Mouse (Mus musculus) right cerebral cortex, adult 18-20 months (tissue): ENCODE results near the gene Creb3.
A peak's percentile ranks its signal among the peaks of the same experiment; 100 is the strongest.

Experiments used
- DNase-seq: peaks from one replicate; pipeline ENCODE4 v3.0.0; 2022; ENCODE audit warnings: mixed read lengths

The Creb3 gene

DNA sequence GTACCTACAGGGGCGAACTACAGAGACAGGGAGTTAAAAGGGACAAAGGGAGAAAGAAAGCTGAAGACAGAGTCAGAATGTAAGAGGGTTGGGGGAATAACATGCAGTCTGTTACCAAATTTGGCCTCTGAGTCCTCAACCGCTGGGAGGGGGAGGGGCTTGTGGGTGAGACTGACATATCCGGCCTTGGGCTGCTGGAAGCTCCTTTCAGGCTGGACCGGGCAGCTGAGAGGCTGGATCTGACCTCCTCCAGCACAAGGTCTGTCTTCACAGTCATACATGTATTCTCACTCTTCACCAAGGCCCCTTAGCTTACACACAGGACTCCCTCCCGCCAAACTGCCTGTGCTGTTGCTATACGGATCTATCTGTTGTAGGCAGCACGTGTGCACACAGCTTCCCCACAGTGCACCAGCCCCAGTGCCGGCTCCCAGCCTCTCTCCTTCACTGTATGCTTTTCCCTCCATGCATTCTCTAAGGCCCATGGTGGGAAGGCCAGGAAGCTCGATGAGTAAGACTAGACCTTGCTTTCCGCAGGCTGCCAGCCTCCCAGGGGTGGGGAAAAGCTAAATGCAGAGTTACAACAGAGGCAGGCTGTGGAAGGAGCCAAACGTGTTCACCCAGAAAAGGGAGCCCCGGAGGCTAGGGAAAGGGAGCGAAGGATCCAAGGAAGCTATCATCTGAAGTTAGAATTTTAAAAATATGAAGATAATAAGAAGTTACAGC, 3.3 kb upstream of the Creb3 start:
- no peak for DNase-seq

DNA sequence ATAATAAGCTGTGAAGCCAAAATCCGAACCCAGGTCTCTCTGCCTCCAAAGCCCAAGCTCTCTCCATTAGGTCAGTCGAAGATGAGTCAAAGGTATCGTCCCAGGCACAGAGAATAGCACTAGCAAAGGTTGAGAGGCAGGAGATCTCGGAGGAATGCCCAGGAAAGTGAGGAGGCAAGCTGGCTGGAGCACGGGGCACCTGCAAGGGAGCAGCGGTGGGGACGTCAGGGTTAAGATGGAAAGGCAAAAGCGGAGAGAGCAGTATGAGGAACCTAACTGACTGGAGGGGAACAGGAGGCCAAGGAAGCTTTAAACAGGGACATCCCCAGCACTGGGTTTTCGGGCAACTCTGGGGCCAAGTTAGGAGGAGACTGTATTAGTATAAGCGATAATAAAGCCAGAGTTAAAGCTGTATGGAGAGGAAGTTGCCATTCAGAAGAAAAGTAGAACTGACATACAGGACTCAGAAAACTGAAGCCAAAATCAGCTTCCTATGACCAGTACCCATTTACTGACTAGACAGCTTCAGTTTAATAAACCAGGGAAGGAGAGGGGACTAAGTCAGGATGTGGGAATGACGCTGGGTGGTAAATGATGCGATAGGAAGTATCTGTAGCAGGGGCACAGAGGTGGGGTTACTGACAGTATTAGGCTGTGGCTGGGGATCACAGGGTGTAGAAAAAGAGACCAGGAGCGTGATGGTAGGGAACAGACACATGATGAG, 2.5 kb upstream of the Creb3 start:
- no peak for DNase-seq

DNA sequence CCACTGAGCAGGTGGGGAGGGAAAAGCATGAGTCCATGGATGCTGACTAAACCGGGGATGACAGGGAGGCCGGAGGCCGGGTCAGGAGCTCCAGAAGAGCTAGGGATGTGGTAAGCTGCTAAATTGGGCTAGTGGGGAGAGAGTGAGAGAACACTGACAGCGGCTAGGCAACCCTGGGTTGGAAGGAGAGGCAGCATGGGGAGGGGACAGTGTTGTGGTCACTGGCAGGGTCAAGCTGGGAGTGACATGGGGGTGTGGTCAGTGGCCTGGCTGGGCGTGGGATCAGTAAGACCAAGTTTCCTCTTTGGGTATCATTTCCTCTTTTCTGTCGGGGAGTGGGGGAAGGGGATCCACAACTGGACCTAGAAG, 1.9 kb upstream of the Creb3 start:
- no peak for DNase-seq

DNA sequence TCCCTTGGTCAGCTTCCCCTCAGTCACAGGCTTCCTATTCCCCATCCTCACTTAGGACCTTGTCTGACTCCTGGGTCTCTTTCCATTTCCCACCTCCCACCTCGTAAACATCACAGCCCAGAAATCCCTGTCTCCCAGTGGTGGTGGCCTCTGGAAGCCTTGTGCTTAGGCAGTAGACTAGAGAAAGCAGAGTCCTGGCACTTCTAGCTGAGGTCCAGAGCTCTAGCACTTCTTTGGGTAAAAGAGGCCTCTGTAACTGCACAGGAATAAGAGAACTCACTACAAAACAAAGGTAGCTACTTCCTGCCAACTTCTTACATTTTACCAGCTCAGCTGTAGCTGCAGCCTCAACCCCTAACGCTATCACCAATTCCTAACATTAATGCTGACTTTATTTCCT, 1.2 kb upstream of the Creb3 start:
- DNase-seq: no peak

DNA sequence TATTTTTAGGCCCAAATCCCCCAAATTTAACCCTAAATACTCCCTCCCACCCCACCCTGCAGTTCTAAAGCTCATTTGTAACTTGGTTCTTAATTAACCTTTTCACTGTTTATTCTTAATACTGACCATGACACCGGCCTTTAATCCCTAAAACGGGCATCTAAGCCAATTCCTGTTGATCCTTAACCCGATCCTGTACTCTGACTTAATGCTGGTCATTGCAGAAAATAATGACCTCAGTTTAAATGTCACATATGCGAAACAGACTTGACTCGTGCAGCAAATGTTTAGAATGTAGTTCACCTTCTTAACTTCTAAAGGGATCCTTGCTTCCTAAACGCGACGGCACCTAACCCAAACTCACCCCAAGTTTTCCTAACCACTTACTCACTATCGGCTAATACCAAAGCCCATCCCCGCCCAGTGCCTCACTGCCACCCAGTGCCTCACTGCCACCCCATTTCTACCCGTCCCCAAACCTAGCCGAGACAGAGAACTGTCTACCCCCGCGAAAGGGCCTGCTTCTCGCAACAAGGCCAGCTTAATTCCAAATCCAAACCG, 616 bp upstream of the Creb3 start:
- no peak for DNase-seq

GRCm38 (mm10) chr4:43562769-43563600, 853 bp downstream of the Creb3 start:
- DNase-seq: no peak

GRCm38 (mm10) chr4:43563601-43563875, 1.4 kb downstream of the Creb3 start:
- no peak for DNase-seq

- no peak for DNase-seq
These were observed 2.1 kb downstream of the Creb3 start for GRCm38 (mm10) chr4:43564231-43564630.

DNA sequence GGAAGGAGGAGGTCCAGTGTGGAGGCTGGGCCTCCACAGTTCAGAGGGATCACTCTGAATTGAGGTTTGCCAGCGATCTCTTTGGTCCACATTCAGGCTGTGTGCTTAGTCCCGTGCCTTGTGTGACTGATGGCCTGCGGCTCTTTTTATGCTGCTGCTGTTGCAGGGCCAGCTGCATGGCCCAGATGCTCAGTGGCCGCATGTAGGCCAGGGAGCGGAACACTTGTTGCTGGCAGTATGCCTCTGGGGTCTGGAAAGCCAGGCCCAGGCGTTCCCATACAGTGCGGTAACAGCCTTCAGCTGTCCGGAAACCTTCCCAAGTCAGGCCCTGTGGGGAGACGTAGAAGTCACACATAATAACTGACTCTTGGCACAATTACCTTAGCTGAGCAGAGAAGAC, 5.0 kb downstream of the Creb3 start:
- no peak for DNase-seq

DNA sequence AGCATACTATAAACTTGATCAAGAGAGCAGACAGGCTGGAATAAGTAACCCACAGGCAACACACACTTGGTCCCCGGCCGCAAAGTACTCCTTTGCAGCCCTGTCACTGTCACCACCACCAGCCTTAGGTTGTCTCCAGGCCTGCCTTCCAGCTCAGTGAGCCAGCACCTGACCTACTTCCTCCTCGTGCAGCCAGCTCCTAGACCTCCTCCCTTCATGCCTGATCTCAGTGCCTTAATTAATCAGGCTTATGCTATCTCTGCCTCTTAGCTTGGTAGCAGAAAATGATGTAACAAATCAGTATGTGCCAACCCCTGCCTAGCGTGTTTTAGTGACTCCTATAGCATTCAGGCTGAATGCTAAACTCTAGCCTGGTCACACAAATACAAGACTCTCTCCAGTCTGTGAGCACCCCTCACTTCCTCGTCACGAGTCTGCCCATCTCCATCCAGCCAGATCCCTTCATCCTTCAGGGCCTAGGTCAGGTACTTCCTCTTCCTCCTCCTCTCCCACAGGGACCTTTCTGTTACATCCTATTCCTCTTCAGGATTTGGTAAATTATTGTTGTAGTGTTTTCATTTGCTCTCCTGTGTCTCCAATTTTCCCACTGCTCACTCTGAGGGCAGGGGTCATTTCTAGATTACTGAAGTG, 9.4 kb downstream of the Creb3 start:
- DNase-seq: no peak

DNA sequence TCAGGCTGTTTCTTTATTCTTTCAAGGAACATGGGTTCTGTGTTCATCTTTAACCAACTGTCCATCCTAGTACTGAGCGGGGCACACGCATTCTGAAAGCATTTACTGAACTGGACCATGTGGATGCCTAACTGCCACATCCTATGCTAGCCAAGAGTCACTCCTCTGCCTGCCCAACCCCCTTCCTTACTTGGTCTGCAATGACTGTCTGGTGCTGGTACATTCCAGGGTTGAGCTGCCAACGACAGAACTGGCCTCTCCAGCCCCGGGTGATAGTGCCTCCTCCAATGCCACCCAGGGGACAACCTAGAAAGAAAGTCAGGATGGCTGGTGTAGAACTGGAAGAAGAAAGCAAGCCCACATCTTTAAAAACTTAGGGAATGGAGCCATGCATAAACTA, 11.4 kb downstream of the Creb3 start:
- DNase-seq: no peak

- no peak for DNase-seq
These were observed 13.2 kb downstream of the Creb3 start for GRCm38 (mm10) chr4:43575356-43575755.

- no peak for DNase-seq
These were observed 15.2 kb downstream of the Creb3 start for GRCm38 (mm10) chr4:43577237-43577881.

DNA sequence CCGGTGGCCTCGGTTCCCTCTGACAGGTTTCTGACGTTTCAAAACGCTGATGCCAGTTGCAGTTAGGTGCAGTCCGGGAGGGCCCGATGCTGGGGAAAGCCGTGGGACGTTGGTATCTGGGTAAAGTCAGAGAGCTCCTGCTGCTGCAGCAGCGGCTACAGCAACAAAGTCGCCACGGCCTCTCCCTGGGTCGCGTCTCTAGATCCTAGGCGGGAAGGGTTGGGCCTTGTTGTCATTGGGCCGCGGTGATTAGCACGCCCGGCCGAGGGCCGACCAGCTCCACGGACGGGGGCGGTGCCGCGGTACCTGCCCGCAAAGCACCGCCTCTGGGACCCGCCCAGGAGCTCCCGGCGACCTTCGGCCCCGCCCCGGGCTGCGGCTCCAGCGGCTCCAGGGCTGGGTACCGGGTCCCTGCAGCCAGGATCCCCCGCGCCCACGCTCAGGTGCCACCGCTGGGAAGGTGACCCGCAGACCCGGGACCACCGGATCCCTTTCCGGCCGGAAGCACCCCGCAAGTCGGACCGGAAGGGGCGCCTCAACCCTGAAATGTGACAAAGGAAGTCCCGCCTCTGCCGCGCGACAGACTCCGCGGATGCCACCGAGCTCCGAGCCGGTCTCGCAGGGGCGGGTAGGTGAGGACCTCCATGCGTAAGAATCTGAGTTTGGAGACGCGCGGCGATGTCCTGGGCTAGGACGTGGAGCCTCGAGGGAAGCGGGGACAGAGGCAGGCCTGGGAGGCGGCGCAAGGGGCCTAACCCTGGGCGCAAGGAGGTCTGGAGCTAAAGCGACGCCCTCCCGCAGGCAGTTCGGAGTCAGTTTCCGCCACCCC, 16.5 kb downstream of the Creb3 start, which contains the start of the genes Rgp1 and Gba2:
Gene Rgp1 (plus strand): TSS at position 340 of the 829 bp plus-strand sequence.
Gene Gba2 (minus strand): TSS at position 498 of the 829 bp plus-strand sequence.
- DNase-seq: peak; percentile 91

DNA sequence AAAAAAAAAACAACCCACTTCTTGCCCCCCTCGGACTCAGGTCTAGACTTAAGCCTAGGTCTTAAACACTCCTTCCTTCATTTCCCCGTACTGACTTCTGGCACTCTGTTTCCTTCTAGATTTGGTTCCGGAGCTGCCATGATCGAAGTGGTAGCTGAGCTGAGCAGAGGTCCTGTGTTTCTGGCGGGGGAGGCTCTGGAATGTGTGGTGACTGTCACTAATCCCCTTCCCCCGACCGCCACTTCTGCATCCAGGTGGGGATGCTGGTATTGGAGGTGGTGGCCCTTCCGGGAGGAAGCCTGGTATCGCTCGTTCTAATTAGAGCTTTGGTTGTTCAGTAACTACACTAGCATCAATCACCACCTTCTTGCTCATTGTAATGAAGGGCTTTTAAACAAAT, 17.1 kb downstream of the Creb3 start:
- no peak for DNase-seq

- DNase-seq: no peak
These were observed 17.6 kb downstream of the Creb3 start for GRCm38 (mm10) chr4:43579731-43580130.

GRCm38 (mm10) chr4:43580721-43581120, 18.6 kb downstream of the Creb3 start:
- DNase-seq: no peak

- no peak for DNase-seq
These were observed 19.2 kb downstream of the Creb3 start for GRCm38 (mm10) chr4:43581381-43581780.

DNA sequence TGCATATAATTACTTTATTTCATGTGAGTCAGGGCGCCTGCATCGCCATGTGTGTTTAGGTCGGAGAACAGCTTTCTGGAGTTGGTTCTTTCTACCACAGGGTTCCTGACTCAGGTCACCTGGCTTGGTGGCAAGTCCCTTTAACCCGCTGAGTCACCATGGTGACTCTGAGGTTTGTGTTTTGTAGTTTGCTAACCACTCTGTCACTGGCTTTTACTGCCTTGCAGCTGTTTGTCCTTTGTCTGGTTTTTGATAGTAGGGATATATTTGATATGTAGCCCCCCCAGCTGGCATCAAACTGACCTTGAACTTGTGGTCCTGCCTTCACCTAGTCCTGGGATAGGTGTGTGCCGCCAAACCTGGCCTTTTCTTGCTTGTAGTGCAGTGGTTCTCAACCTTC, 20.1 kb downstream of the Creb3 start:
- no peak for DNase-seq

- DNase-seq: no peak
These were observed 21.3 kb downstream of the Creb3 start for GRCm38 (mm10) chr4:43583421-43583820.
